ENCODE assay signal across 15 mouse cellular contexts in genomic region chr5:43860096-43860495, GRCm38 (mm10). TPM values are rescaled to one million over a fixed set of nuclear protein-coding genes. Genes with fewer than 3 reads are reported as not detected.
"Had no signal": no experiment of that assay in that cellular context is flagged by ENCODE, and none has a peak within 500 bp of the region (broad histone marks: within the 10 kb centered on the region; RNA-seq: fewer than 3 reads in every experiment).

No protein-coding gene starts in this region.

- H3K36me3 ChIP-seq: limb, embryonic 10.5 days; liver, embryonic 12.5 days; midbrain, embryonic 15.5 days; neural tube, embryonic 13.5 days had no signal

- H3K9ac ChIP-seq: liver, embryonic 12.5 days; lung, embryonic 14.5 days; midbrain, embryonic 15.5 days; neural tube, embryonic 13.5 days had no signal

- H3K27ac ChIP-seq: left cerebral cortex, adult 2 months; limb, embryonic 10.5 days; liver, embryonic 12.5 days; macrophage; midbrain, embryonic 15.5 days; neural tube, embryonic 13.5 days had no signal

- ATAC-seq: liver, embryonic 12.5 days; midbrain, embryonic 15.5 days had no signal

- H3K4me3 ChIP-seq: left cerebral cortex, adult 2 months; limb, embryonic 10.5 days; liver, embryonic 12.5 days; megakaryocyte, embryonic 14.5 days; midbrain, embryonic 15.5 days; neural tube, embryonic 13.5 days had no signal

- H3K27me3 ChIP-seq: liver, embryonic 12.5 days; megakaryocyte, embryonic 14.5 days; midbrain, embryonic 15.5 days; neural tube, embryonic 13.5 days had no signal

- H3K4me1 ChIP-seq: limb, embryonic 10.5 days; liver, embryonic 12.5 days; midbrain, embryonic 15.5 days; neural tube, embryonic 13.5 days had no signal

- H3K4me2 ChIP-seq: liver, embryonic 12.5 days; lung, embryonic 14.5 days; midbrain, embryonic 11.5 days; midbrain, embryonic 15.5 days; neural tube, embryonic 13.5 days had no signal

- H3K9me3 ChIP-seq: limb, embryonic 10.5 days; midbrain, embryonic 15.5 days; neural tube, embryonic 13.5 days had no signal

- DNase-seq: kidney, postnatal 25 days; lung, embryonic 14.5 days; lung, postnatal 14 days; retina, postnatal 1 day; right cerebral cortex, postnatal 4 days; thymus, postnatal 36 days had no signal

RNA-seq across cellular contexts. Expression of gene Bst1, which starts 41.4 kb away (rescaled TPM):
- polyA plus RNA-seq: midbrain, embryonic 11.5 days; midbrain, embryonic 15.5 days had no signal

RNA-seq across cellular contexts. Expression of gene Gm7879, which starts 52.8 kb away (rescaled TPM):
- polyA plus RNA-seq: liver, embryonic 16.5 days; macrophage; midbrain, embryonic 11.5 days; neural tube, embryonic 13.5 days had no signal
